Mouse (Mus musculus): ENCODE results near the gene Fbxo21. TPM values are rescaled to one million over a fixed set of nuclear protein-coding genes. Genes with fewer than 3 reads are reported as not detected.
A peak's percentile ranks its signal among the peaks of the same experiment; 100 is the strongest.

The Fbxo21 gene
- polyA plus RNA-seq, 2 experiments, result 9.5 to 10.0 TPM

- no peak overlapping the region for H3K9ac ChIP-seq (replicated peaks)
- 50% methylated on average over 11 of the region's 11 CpGs for WGBS (ENCODE audit: insufficient replicate concordance)
- ATAC-seq (ENCODE audit: insufficient read depth), result no peak
- TF ChIP-seq EP300 (IDR thresholded peaks at IDR 0.05; ENCODE audit: low read depth) (no peak), CTCF (IDR thresholded peaks at IDR 0.05; ENCODE audit: low read depth) (no peak)
- no peaks in the 10 kb centered on the region for H3K9me3 ChIP-seq (ENCODE audit: control insufficient read depth, low read length)
- no peaks in the 10 kb centered on the region for H3K4me1 ChIP-seq (replicated peaks; ENCODE audit: control insufficient read depth in 2 of 2, insufficient read depth in 2 of 2, low read length in 1 of 2)
- H3K4me3 ChIP-seq (ENCODE audit: insufficient read depth in 1 of 2, low read depth in 2 of 2, low read length in 2 of 2), result no peak overlapping the region
- no peak overlapping the region for H3K27ac ChIP-seq
- no peak overlapping the region for H3K4me2 ChIP-seq (ENCODE audit: low read depth)
- H3K36me3 ChIP-seq (replicated peaks; ENCODE audit: control insufficient read depth, insufficient read depth, low read depth), result no peaks in the 10 kb centered on the region
- no peak for DNase-seq (ENCODE audit: low read depth in 3 of 3, low spot score in 3 of 3)
- H3K27me3 ChIP-seq (ENCODE audit: control insufficient read depth, insufficient read depth, low read length), result no peaks in the 10 kb centered on the region; the same call in 1 of the 2 replicates
These were observed 43.4 kb downstream of the Fbxo21 start for GRCm38 (mm10) chr5:118019905-118020304.

- WGBS (ENCODE audit: insufficient replicate concordance), result 58% methylated on average over 3 of the region's 3 CpGs
- H3K4me2 ChIP-seq (ENCODE audit: low read depth), result no peak overlapping the region
- DNase-seq (ENCODE audit: low read depth in 3 of 3, low spot score in 3 of 3) (no peak), ATAC-seq (ENCODE audit: insufficient read depth) (no peak)
- no peak overlapping the region for H3K4me3 ChIP-seq (ENCODE audit: insufficient read depth in 1 of 2, low read depth in 2 of 2, low read length in 2 of 2)
- no peak overlapping the region for H3K27ac ChIP-seq
- H3K9ac ChIP-seq (replicated peaks), result no peak overlapping the region
- H3K9me3 ChIP-seq (ENCODE audit: control insufficient read depth, low read length), result no peaks in the 10 kb centered on the region
- TF ChIP-seq EP300 (IDR thresholded peaks at IDR 0.05; ENCODE audit: low read depth), result no peak
- TF ChIP-seq CTCF (IDR thresholded peaks at IDR 0.05; ENCODE audit: low read depth), result no peak
- H3K4me1 ChIP-seq (replicated peaks; ENCODE audit: control insufficient read depth in 2 of 2, insufficient read depth in 2 of 2, low read length in 1 of 2), result no peaks in the 10 kb centered on the region
- peaks cover 26% of the 10 kb centered on the region for H3K27me3 ChIP-seq (ENCODE audit: control insufficient read depth, insufficient read depth, low read length)
- H3K36me3 ChIP-seq (replicated peaks; ENCODE audit: control insufficient read depth, insufficient read depth, low read depth), result no peaks in the 10 kb centered on the region
These were observed 46.5 kb downstream of the Fbxo21 start for GRCm38 (mm10) chr5:118023053-118023452.

- peaks cover 42% of the 10 kb centered on the region for H3K27me3 ChIP-seq (ENCODE audit: control insufficient read depth, insufficient read depth, low read length)
- DNase-seq (ENCODE audit: low read depth in 3 of 3, low spot score in 3 of 3), result no peak
- 5% methylated on average over 12 of the region's 12 CpGs for WGBS (ENCODE audit: insufficient replicate concordance)
These were observed 49.4 kb downstream of the Fbxo21 start for GRCm38 (mm10) chr5:118025880-118026279.

GRCm38 (mm10) chr5:118026343-118026742, 49.8 kb downstream of the Fbxo21 start:
- Histone ChIP-seq H3K9ac (replicated peaks) (no peak overlapping the region), H3K4me1 (replicated peaks; ENCODE audit: control insufficient read depth in 2 of 2, insufficient read depth in 2 of 2, low read length in 1 of 2) (no peaks in the 10 kb centered on the region), H3K36me3 (replicated peaks; ENCODE audit: control insufficient read depth, insufficient read depth, low read depth) (no peaks in the 10 kb centered on the region), H3K4me3 (ENCODE audit: insufficient read depth in 1 of 2, low read depth in 2 of 2, low read length in 2 of 2) (no peak overlapping the region), H3K9me3 (ENCODE audit: control insufficient read depth, low read length) (no peaks in the 10 kb centered on the region), H3K27me3 (ENCODE audit: control insufficient read depth, insufficient read depth, low read length) (peaks cover 42% of the 10 kb centered on the region), H3K27ac (no peak overlapping the region), H3K4me2 (ENCODE audit: low read depth) (no peak overlapping the region)
- WGBS (ENCODE audit: insufficient replicate concordance), result 6% methylated on average over 13 of the region's 13 CpGs
- TF ChIP-seq EP300 (IDR thresholded peaks at IDR 0.05; ENCODE audit: low read depth) (no peak), CTCF (IDR thresholded peaks at IDR 0.05; ENCODE audit: low read depth) (no peak)
- no peak for DNase-seq (ENCODE audit: low read depth in 3 of 3, low spot score in 3 of 3)
- ATAC-seq (ENCODE audit: insufficient read depth), result no peak

More at GRCm38 (mm10) chr5:118025880-118026279, 49.4 kb downstream of the Fbxo21 start:
- Histone ChIP-seq H3K36me3 (replicated peaks; ENCODE audit: control insufficient read depth, insufficient read depth, low read depth) (no peaks in the 10 kb centered on the region), H3K4me1 (replicated peaks; ENCODE audit: control insufficient read depth in 2 of 2, insufficient read depth in 2 of 2, low read length in 1 of 2) (no peaks in the 10 kb centered on the region), H3K4me3 (ENCODE audit: insufficient read depth in 1 of 2, low read depth in 2 of 2, low read length in 2 of 2) (no peak overlapping the region), H3K9me3 (ENCODE audit: control insufficient read depth, low read length) (no peaks in the 10 kb centered on the region), H3K9ac (replicated peaks) (no peak overlapping the region), H3K4me2 (ENCODE audit: low read depth) (no peak overlapping the region), H3K27ac (no peak overlapping the region)
- no peak for ATAC-seq (ENCODE audit: insufficient read depth)
- TF ChIP-seq EP300 (IDR thresholded peaks at IDR 0.05; ENCODE audit: low read depth), result no peak

GRCm38 (mm10) chr5:118027101-118027697, 50.7 kb downstream of the Fbxo21 start:
- no peaks in the 10 kb centered on the region for H3K9me3 ChIP-seq (ENCODE audit: control insufficient read depth, low read length)
- H3K9ac ChIP-seq (replicated peaks), result no peak overlapping the region
- ATAC-seq (ENCODE audit: insufficient read depth) (no peak), DNase-seq (ENCODE audit: low read depth in 3 of 3, low spot score in 3 of 3) (no peak)
- H3K4me1 ChIP-seq (replicated peaks; ENCODE audit: control insufficient read depth in 2 of 2, insufficient read depth in 2 of 2, low read length in 1 of 2), result no peaks in the 10 kb centered on the region
- H3K27me3 ChIP-seq (ENCODE audit: control insufficient read depth, insufficient read depth, low read length), result peaks cover 42% of the 10 kb centered on the region
- H3K4me3 ChIP-seq (ENCODE audit: insufficient read depth in 1 of 2, low read depth in 2 of 2, low read length in 2 of 2), result peak overlapping the region in 1 of 2 experiments; percentile 48; a peak in 2 of 4 replicates
- 2% methylated on average over 39 of the region's 39 CpGs for WGBS (ENCODE audit: insufficient replicate concordance)
- no peaks in the 10 kb centered on the region for H3K36me3 ChIP-seq (replicated peaks; ENCODE audit: control insufficient read depth, insufficient read depth, low read depth)
- H3K27ac ChIP-seq, result no peak overlapping the region
- TF ChIP-seq EP300 (IDR thresholded peaks at IDR 0.05; ENCODE audit: low read depth) (no peak), CTCF (IDR thresholded peaks at IDR 0.05; ENCODE audit: low read depth) (no peak)
- peak overlapping the region; percentile 63 for H3K4me2 ChIP-seq (ENCODE audit: low read depth)
